Mouse (Mus musculus) thymus, adult 2 months (tissue): Measurements from ENCODE around the gene Nt5dc3. TPM values are rescaled to one million over a fixed set of nuclear protein-coding genes. Genes with fewer than 3 reads are reported as not detected.

Experiments used
- DNase-seq: peaks from one replicate; pipeline ENCODE4 v3.0.0; 2021
- H3K27ac ChIP-seq: fragments of 200-500 bp; 2 replicates; pipeline ENCODE4 v1.5.1; 2012; ENCODE audit warnings: low read length, control low read depth; ENCODE audit not compliant: control insufficient read depth, insufficient read depth
- H3K27me3 ChIP-seq: fragments of 200-500 bp; 2 replicates; pipeline ENCODE4 v1.6.1; 2012; ENCODE audit warnings: mild to moderate bottlenecking, low read length, moderate library complexity, mixed read lengths; ENCODE audit not compliant: control insufficient read depth, insufficient read depth
- H3K36me3 ChIP-seq: fragments of 200-500 bp; 2 replicates; pipeline ENCODE4 v1.6.1; 2012; ENCODE audit warnings: mild to moderate bottlenecking, low read length, moderate library complexity; ENCODE audit not compliant: control insufficient read depth, insufficient read depth
- H3K4me1 ChIP-seq: fragments of 200-500 bp; replicated peaks from 2 replicates; pipeline ENCODE4 v1.6.1; 2012; ENCODE audit warnings: low read length; ENCODE audit not compliant: control insufficient read depth, insufficient read depth
- H3K4me3 ChIP-seq: fragments of 200-500 bp; 2 replicates; pipeline ENCODE4 v1.5.1; 2012; ENCODE audit warnings: mild to moderate bottlenecking, low read length, control low read depth, moderate library complexity; ENCODE audit not compliant: control insufficient read depth, insufficient read depth
- CTCF ChIP-seq: fragments of 200-500 bp; IDR thresholded peaks from 2 replicates; pipeline ENCODE4 v1.5.1; 2012; ENCODE audit warnings: mild to moderate bottlenecking, control low read depth, low read length, moderate library complexity, borderline replicate concordance; ENCODE audit not compliant: control insufficient read depth, poor library complexity, insufficient read depth; ENCODE audit errors: extremely low read depth
- POLR2A ChIP-seq: fragments of 200-500 bp; IDR thresholded peaks from 2 replicates; pipeline ENCODE4 v1.6.1; 2012; ENCODE audit warnings: mild to moderate bottlenecking, low read length, control low read depth, moderate library complexity; ENCODE audit not compliant: control insufficient read depth, poor library complexity, insufficient read depth; ENCODE audit errors: extremely low read depth
- WGBS: fragments of 180-500 bp; shearing (Covaris S2); methylation state at CpG from one replicate; pipeline ENCODE4 v1.1.7; 2018; 5-methylcytosine and 5-hydroxymethylcytosine counted together
- polyA plus RNA-seq: library from polyadenylated mRNA; depleted of rRNA; stranded (reverse); fragments of >200 nt; gene quantifications from 2 replicates; pipeline ENCODE4 v1.2.3, GENCODE M21; 2012

The Nt5dc3 gene
- polyA plus RNA-seq, 1 experiment: 7.5 TPM

GRCm38 (mm10) chr10:86794196-86794595, 15.4 kb downstream of the Nt5dc3 start:
- H3K27ac ChIP-seq: no peak overlapping the region
- no peaks in the 10 kb centered on the region for H3K27me3 ChIP-seq
- H3K4me3 ChIP-seq: no peak overlapping the region
- TF ChIP-seq CTCF (no peak), POLR2A (no peak)
- 91% methylated on average over 4 of the region's 4 CpGs for WGBS
- no peak for DNase-seq
- no peaks in the 10 kb centered on the region for H3K4me1 ChIP-seq
- H3K36me3 ChIP-seq: no peaks in the 10 kb centered on the region

- no peak for DNase-seq
- WGBS: 87% methylated on average over 9 of the region's 9 CpGs
- no peaks in the 10 kb centered on the region for H3K4me1 ChIP-seq
- no peaks in the 10 kb centered on the region for H3K27me3 ChIP-seq
- H3K36me3 ChIP-seq: no peaks in the 10 kb centered on the region
- H3K27ac ChIP-seq: no peak overlapping the region
- no peak for TF ChIP-seq CTCF
- no peak overlapping the region for H3K4me3 ChIP-seq
Observed at GRCm38 (mm10) chr10:86794794-86795535, 16.2 kb downstream of the Nt5dc3 start.

- no peak for TF ChIP-seq CTCF
- TF ChIP-seq POLR2A: no peak
- H3K27ac ChIP-seq: no peak overlapping the region
- no peaks in the 10 kb centered on the region for H3K36me3 ChIP-seq
- 96% methylated on average over 5 of the region's 5 CpGs for WGBS
- H3K27me3 ChIP-seq: no peaks in the 10 kb centered on the region
- DNase-seq: no peak
- H3K4me3 ChIP-seq: no peak overlapping the region
- no peaks in the 10 kb centered on the region for H3K4me1 ChIP-seq
Observed at GRCm38 (mm10) chr10:86796073-86796741, 17.4 kb downstream of the Nt5dc3 start.

GRCm38 (mm10) chr10:86807362-86807761, 28.6 kb downstream of the Nt5dc3 start:
- DNase-seq: no peak
- no peaks in the 10 kb centered on the region for H3K27me3 ChIP-seq
- no peaks in the 10 kb centered on the region for H3K36me3 ChIP-seq
- no peak overlapping the region for H3K4me3 ChIP-seq
- TF ChIP-seq CTCF: no peak
- TF ChIP-seq POLR2A: no peak
- H3K4me1 ChIP-seq: peaks cover 2% of the 10 kb centered on the region; the same call in 1 of the 2 replicates
- 92% methylated on average over 1 of the region's 1 CpGs for WGBS
- no peak overlapping the region for H3K27ac ChIP-seq

DNA sequence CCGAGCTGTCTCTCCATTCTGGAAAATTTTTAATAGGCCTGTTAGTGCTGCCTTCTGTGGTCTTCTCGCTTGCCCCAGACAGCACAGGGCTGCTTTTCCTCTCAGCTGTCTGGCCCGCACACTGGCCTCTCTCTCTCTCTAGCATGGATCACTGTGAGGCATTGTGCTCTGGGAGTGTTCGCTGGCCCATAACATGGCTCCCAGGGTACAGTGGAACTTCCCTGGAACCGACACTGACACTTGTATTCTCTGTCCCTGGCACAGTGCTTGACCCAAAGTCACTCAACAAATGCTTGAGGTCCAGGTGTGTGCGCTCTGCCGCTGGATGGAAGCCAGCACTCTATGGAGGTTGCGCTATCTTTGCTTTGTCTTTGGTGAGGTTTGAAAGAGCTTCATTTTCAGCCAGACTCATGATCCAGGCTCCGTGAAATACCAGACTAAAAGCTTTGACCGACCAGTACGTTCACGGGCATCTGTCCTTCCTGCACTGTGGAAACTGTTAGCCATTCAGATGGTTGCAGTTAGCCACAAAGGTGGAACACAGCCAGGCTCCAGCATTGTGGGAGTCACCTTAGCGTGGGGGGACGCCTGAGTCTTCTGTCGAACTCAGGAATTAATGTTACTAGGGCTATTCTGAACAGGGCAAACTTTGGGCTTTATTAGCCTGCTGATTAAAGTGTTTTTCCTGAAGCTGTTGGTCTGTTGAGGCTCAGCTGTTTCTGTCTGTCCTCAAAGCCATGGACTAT, 29.4 kb downstream of the Nt5dc3 start:
- no peak for TF ChIP-seq CTCF
- TF ChIP-seq POLR2A: no peak
- Histone ChIP-seq H3K27me3 (no peaks in the 10 kb centered on the region), H3K27ac (no peak overlapping the region), H3K36me3 (no peaks in the 10 kb centered on the region), H3K4me3 (no peak overlapping the region), H3K4me1 (peaks cover 2% of the 10 kb centered on the region; the same call in 1 of the 2 replicates)
- WGBS: 92% methylated on average over 15 of the region's 15 CpGs
- no peak for DNase-seq

DNA sequence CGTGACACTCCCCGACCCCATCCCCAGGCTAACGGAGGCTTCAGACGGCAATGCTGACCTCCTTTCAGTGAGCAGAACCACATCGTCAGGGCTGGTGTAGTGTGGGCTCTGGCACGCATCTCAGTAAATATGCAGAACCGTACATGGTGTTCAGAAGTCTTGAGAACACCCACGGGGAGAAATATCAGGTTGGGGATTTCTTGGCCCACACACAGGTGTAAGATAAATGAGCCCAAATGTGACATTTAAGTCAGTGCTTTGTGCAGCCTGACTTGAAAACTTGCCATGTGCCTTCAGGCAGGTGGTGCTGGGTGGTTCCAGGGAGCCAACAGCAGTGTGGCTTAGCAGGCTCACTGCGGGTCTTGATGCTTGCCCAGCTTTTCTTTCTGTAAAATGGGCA, 31.2 kb downstream of the Nt5dc3 start:
- 87% methylated on average over 9 of the region's 9 CpGs for WGBS
- no peak overlapping the region for H3K27ac ChIP-seq

More for the DNA sequence above, 31.2 kb downstream of the Nt5dc3 start:
- no peak for TF ChIP-seq POLR2A
- Histone ChIP-seq H3K4me1 (0 out of 2 replicates have a peak, but pooled peaks cover 2% of the 10 kb centered on the region), H3K36me3 (no peaks in the 10 kb centered on the region), H3K4me3 (no peak overlapping the region), H3K27me3 (no peaks in the 10 kb centered on the region)
- no peak for DNase-seq
